Mouse (Mus musculus): ENCODE data around the gene Rnaseh2b. TPM values are rescaled to one million over a fixed set of nuclear protein-coding genes. Genes with fewer than 3 reads are reported as not detected.

The Rnaseh2b gene
- polyA plus RNA-seq, 1 experiment, result 16.0 TPM

DNA sequence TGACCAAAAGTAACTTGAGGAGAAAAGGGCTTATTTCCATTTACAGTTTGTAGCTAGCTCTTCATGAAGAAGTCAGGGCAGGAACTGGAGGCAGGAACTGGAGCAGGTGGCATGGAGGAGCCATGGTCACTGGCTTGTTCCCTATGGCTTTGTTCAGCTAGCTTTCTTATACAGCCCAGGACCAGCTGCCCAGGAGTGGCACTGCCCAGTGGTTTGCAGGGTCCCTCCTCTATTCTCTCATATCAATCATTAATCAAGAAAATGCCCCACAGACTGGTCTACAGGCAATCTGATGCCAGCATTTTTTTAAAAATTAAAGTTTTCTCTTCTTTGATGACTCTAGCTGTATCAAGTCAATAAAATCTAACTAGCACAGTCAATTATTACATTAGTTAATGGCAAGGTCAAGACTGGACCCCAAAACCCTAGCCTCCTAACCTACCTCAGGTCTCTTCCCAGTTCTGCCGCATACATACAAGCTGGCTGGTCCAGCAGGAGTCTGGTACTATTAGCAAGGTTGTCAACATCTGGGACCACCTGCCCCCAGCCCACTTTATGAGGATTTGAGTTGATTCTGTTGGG lies 892 bp upstream of the Rnaseh2b start:
- 98% methylated on average over 1 of the region's 1 CpGs for WGBS
- no peaks in the 10 kb centered on the region for H3K4me1 ChIP-seq (ENCODE audit: control insufficient read depth, insufficient read depth, low read length)
- no peak for TF ChIP-seq POLR2A (IDR thresholded peaks at IDR 0.05; ENCODE audit: borderline replicate concordance, insufficient read depth, low read length)
- TF ChIP-seq CTCF (IDR thresholded peaks at IDR 0.05; ENCODE audit: borderline replicate concordance, insufficient read depth, low read depth, low read length), result no peak
- H3K4me3 ChIP-seq (replicated peaks; ENCODE audit: insufficient read depth, low read depth, low read length), result no peak overlapping the region
- H3K27me3 ChIP-seq (ENCODE audit: control insufficient read depth, insufficient read depth, low read length), result no peaks in the 10 kb centered on the region
- no peak for DNase-seq
- H3K27ac ChIP-seq (ENCODE audit: insufficient read depth, low read length), result no peak overlapping the region

DNA sequence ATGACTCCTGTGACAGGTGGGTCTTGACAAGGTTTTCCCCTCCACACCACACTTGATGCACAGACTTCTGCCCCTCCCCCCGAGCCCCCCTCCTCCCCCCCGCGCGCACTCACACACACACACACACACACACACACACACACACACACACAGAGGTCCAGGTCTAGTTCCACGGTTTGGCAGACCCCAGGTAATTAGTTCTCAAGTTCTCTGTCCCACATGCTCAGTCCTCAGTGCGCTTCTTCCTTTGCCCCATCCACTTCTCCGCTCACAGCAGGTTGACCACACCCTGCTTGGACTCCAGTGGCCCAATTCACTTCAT lies 262 bp upstream of the Rnaseh2b start:
- TF ChIP-seq CTCF (IDR thresholded peaks at IDR 0.05; ENCODE audit: borderline replicate concordance, insufficient read depth, low read depth, low read length), result no peak
- TF ChIP-seq POLR2A (IDR thresholded peaks at IDR 0.05; ENCODE audit: borderline replicate concordance, insufficient read depth, low read length), result no peak
- no peaks in the 10 kb centered on the region for H3K27me3 ChIP-seq (ENCODE audit: control insufficient read depth, insufficient read depth, low read length)
- WGBS, result 53% methylated on average over 7 of the region's 7 CpGs
- no peak for DNase-seq
- peak overlapping the region; percentile 51 for H3K4me3 ChIP-seq (replicated peaks; ENCODE audit: insufficient read depth, low read depth, low read length)
- H3K27ac ChIP-seq (ENCODE audit: insufficient read depth, low read length), result no peak overlapping the region
- no peaks in the 10 kb centered on the region for H3K4me1 ChIP-seq (ENCODE audit: control insufficient read depth, insufficient read depth, low read length)

DNA sequence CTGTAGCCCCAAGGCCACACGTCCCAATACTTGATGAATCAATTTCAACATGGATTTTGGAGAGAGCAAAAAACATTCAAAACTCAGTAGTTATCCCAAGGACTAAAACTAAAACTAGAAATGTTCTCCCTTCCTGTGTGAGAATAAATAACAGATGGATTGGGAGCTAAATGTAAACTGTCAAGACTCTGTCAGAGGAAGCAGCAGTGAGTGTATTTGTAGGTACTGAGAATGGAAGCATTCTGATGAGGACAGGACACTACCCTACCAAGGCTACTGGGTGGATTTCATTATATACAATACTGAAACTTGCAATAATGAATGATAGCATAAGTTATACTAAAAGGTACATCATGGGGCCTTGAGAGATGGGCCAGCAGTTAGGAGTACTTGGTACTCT lies 6.4 kb downstream of the Rnaseh2b start:
- H3K4me3 ChIP-seq (replicated peaks; ENCODE audit: insufficient read depth, low read depth, low read length), result no peak overlapping the region
- no peak overlapping the region for H3K27ac ChIP-seq (ENCODE audit: insufficient read depth, low read length)
- H3K27me3 ChIP-seq (ENCODE audit: control insufficient read depth, insufficient read depth, low read length), result no peaks in the 10 kb centered on the region
- 95% methylated on average over 1 of the region's 1 CpGs for WGBS
- TF ChIP-seq CTCF (IDR thresholded peaks at IDR 0.05; ENCODE audit: borderline replicate concordance, insufficient read depth, low read depth, low read length) (no peak), POLR2A (IDR thresholded peaks at IDR 0.05; ENCODE audit: borderline replicate concordance, insufficient read depth, low read length) (no peak)
- H3K4me1 ChIP-seq (ENCODE audit: control insufficient read depth, insufficient read depth, low read length), result no peaks in the 10 kb centered on the region
- no peak for DNase-seq

DNA sequence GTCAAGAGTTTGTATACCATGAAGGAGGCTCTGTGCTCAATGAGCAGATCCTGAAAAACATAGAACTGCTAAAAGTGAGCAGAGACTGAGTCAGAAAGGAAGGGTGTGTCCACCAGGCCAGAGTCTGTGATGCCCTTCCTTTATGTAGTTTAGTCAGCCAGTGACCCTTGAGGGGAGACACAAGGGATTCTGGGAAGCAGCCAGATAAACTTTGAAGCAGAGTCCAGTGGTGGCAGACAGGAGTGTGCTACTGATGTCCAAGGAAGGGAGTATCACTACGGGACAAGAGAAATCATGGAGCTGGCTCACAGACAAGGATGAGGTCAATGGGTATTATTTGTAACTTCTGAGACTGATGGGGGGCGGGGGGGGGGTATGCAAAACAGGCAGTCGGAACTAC lies 7.6 kb downstream of the Rnaseh2b start:
- no peaks in the 10 kb centered on the region for H3K27me3 ChIP-seq (ENCODE audit: control insufficient read depth, insufficient read depth, low read length)
- TF ChIP-seq CTCF (IDR thresholded peaks at IDR 0.05; ENCODE audit: borderline replicate concordance, insufficient read depth, low read depth, low read length), result no peak
- no peak for TF ChIP-seq POLR2A (IDR thresholded peaks at IDR 0.05; ENCODE audit: borderline replicate concordance, insufficient read depth, low read length)
- WGBS, result 52% methylated on average over 3 of the region's 3 CpGs

DNA sequence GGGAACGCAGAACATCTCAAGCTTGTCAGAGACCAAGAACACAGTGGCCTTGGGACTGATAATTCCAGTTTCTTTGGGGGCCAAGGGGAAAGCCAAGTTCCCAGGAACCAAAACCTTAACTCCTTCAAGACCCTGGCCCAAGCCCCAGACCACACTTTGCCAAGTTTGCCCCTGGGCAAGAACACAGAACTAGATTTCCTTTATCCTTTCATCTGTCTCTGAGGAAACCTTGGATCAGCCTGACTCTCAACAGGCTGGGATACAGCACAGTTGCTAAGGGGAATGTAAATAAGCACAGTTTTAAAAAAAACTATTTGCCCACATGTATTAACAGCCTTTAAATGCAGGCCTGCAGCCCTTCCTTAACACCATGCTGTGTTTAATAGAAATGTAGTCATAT lies 15.2 kb downstream of the Rnaseh2b start:
- H3K4me1 ChIP-seq (ENCODE audit: control insufficient read depth, insufficient read depth, low read length), result no peaks in the 10 kb centered on the region
- H3K27me3 ChIP-seq (ENCODE audit: control insufficient read depth, insufficient read depth, low read length), result no peaks in the 10 kb centered on the region
- H3K27ac ChIP-seq (ENCODE audit: insufficient read depth, low read length), result no peak overlapping the region
- 58% methylated on average over 1 of the region's 1 CpGs for WGBS
- DNase-seq, result no peak
- no peak for TF ChIP-seq POLR2A (IDR thresholded peaks at IDR 0.05; ENCODE audit: borderline replicate concordance, insufficient read depth, low read length)
- no peak for TF ChIP-seq CTCF (IDR thresholded peaks at IDR 0.05; ENCODE audit: borderline replicate concordance, insufficient read depth, low read depth, low read length)
- no peak overlapping the region for H3K4me3 ChIP-seq (replicated peaks; ENCODE audit: insufficient read depth, low read depth, low read length)

More for the DNA sequence above, 7.6 kb downstream of the Rnaseh2b start:
- DNase-seq, result no peak
- no peak overlapping the region for H3K4me3 ChIP-seq (replicated peaks; ENCODE audit: insufficient read depth, low read depth, low read length)
- H3K4me1 ChIP-seq (ENCODE audit: control insufficient read depth, insufficient read depth, low read length), result no peaks in the 10 kb centered on the region
- no peak overlapping the region for H3K27ac ChIP-seq (ENCODE audit: insufficient read depth, low read length)

DNA sequence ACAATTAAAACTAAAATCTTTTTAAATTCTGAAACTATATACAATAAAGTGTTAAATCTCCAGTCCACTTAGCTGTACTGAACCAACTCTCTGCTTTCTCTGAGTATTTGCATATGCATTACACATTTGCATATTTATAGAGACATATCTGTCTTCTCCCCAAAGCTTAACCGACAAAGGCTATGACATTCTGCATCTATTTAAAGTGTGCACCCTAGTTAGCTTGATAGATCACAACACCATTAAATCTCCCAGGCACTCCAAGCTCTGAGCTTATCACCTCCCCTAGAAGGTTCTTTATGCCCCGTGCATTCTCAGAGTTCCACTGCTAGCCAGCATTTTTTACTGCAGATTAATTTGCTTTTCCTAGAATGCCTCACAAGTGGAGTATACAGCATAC lies 16.6 kb downstream of the Rnaseh2b start:
- H3K27ac ChIP-seq (ENCODE audit: insufficient read depth, low read length), result no peak overlapping the region
- no peaks in the 10 kb centered on the region for H3K4me1 ChIP-seq (ENCODE audit: control insufficient read depth, insufficient read depth, low read length)
- no peak overlapping the region for H3K4me3 ChIP-seq (replicated peaks; ENCODE audit: insufficient read depth, low read depth, low read length)
- H3K27me3 ChIP-seq (ENCODE audit: control insufficient read depth, insufficient read depth, low read length), result no peaks in the 10 kb centered on the region
- 16% methylated on average over 2 of the region's 2 CpGs for WGBS
- no peak for TF ChIP-seq CTCF (IDR thresholded peaks at IDR 0.05; ENCODE audit: borderline replicate concordance, insufficient read depth, low read depth, low read length)
- no peak for TF ChIP-seq POLR2A (IDR thresholded peaks at IDR 0.05; ENCODE audit: borderline replicate concordance, insufficient read depth, low read length)
- DNase-seq, result no peak

DNA sequence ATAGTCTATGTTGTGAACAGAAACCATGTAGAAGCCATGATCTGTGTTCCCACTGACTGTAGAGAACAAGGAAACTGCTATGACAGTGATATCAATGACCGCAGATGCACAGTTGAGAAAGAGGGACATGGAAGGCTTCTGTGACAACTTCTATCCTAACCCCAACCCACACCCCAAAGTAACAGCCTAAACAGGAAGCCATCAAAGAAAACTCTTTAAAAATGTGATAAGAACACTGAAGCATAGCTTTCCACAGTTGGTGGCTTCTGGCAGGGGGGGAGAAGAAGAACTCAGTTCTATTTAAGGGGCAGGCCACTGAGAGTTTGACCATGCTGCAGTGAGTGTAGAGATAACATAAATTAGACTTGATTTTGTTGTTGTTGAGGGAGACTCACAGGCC lies 19.3 kb downstream of the Rnaseh2b start:
- Histone ChIP-seq H3K4me1 (ENCODE audit: control insufficient read depth, insufficient read depth, low read length) (no peaks in the 10 kb centered on the region), H3K27ac (ENCODE audit: insufficient read depth, low read length) (no peak overlapping the region), H3K27me3 (ENCODE audit: control insufficient read depth, insufficient read depth, low read length) (no peaks in the 10 kb centered on the region), H3K4me3 (replicated peaks; ENCODE audit: insufficient read depth, low read depth, low read length) (no peak overlapping the region)
- no peak for DNase-seq
- TF ChIP-seq CTCF (IDR thresholded peaks at IDR 0.05; ENCODE audit: borderline replicate concordance, insufficient read depth, low read depth, low read length) (no peak), POLR2A (IDR thresholded peaks at IDR 0.05; ENCODE audit: borderline replicate concordance, insufficient read depth, low read length) (no peak)
- WGBS, result 100% methylated on average over 1 of the region's 1 CpGs

DNA sequence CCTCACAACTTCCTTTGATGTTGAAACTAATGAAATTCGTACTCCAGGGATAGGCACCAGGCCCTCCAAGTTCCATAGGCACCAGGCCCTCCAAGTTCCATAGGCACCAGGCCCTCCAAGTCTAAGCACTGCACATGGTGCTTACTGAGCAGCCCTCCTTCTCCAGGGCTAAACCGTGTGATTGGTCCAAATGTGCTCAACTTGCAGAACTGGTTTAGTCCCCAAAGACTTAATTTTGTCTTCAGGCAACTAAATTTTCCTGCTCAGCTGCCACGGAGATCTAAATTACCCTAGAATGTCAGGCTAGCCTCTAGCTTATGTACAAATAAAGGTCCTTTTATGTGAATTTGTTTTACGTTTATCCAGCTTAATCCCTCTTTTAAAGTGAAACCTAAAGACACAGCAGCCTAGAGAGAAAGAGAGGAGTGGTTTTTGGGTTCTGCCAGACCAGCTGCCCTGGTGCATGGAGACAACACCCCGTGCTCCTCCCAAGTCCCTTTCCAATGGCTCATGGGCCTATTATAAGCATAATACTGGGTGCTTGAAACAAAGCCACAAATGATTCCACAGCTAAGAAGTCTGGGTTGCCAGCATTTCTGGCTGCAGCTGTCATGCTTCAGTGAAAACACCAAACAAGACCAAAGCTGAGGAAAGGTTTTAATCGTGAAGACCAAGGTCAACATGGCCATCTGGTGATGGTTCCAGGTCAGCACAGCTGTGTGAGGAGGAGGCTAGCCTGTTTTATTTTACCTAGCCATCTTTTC lies 30.4 kb downstream of the Rnaseh2b start:
- DNase-seq, result no peak
- no peaks in the 10 kb centered on the region for H3K27me3 ChIP-seq (ENCODE audit: control insufficient read depth, insufficient read depth, low read length)
- no peaks in the 10 kb centered on the region for H3K4me1 ChIP-seq (ENCODE audit: control insufficient read depth, insufficient read depth, low read length)
- no peak overlapping the region for H3K27ac ChIP-seq (ENCODE audit: insufficient read depth, low read length)
- 31% methylated on average over 6 of the region's 6 CpGs for WGBS
- H3K4me3 ChIP-seq (replicated peaks; ENCODE audit: insufficient read depth, low read depth, low read length), result no peak overlapping the region
- TF ChIP-seq CTCF (IDR thresholded peaks at IDR 0.05; ENCODE audit: borderline replicate concordance, insufficient read depth, low read depth, low read length) (no peak), POLR2A (IDR thresholded peaks at IDR 0.05; ENCODE audit: borderline replicate concordance, insufficient read depth, low read length) (no peak)

All from cerebellum, adult 2 months (tissue).